Mouse (Mus musculus) erythroid progenitor cell, adult 5-6 weeks (primary cell): ENCODE results near the gene Fbxw21. TPM values are rescaled to one million over a fixed set of nuclear protein-coding genes. Genes with fewer than 3 reads are reported as not detected.

Source experiments
- ATAC-seq: replicated peaks from 2 replicates; pipeline ENCODE4 v1.8.0; 2016; ENCODE audit warnings: moderate number of reproducible peaks, mild to moderate bottlenecking, moderate TSS enrichment, inconsistent platforms; ENCODE audit not compliant: poor library complexity, low FRiP score, severe bottlenecking
- total RNA-seq, 2 experiments: library from RNA; stranded (forward) in 1 of 2; stranded (reverse) in 1 of 2; fragments of 150-400 nt in 1 of 2; fragments of 186-747, 209-891 nt in 1 of 2; gene quantifications; 2 replicates each; pipeline versions ENCODE4 v1.2.3 to v1.2.4; 2015 to 2017; ENCODE audit warnings: low replicate concordance in 2 of 2

Gene Fbxw21
- total RNA-seq, 2 experiments from 2014 or later: not detected

GRCm38 (mm10) chr9:109114276-109114675, 47.6 kb downstream of the Fbxw21 start:
- ATAC-seq: no peak

- no peak for ATAC-seq
Measured at GRCm38 (mm10) chr9:109113331-109113730, 48.5 kb downstream of the Fbxw21 start.

- no peak for ATAC-seq
Measured at GRCm38 (mm10) chr9:109111591-109111990, 50.2 kb downstream of the Fbxw21 start.

GRCm38 (mm10) chr9:109111101-109111500, 50.7 kb downstream of the Fbxw21 start:
- no peak for ATAC-seq

GRCm38 (mm10) chr9:109110240-109110639, 51.6 kb downstream of the Fbxw21 start:
- no peak for ATAC-seq

GRCm38 (mm10) chr9:109107341-109107740, 54.5 kb downstream of the Fbxw21 start:
- no peak for ATAC-seq

GRCm38 (mm10) chr9:109105648-109106047, 56.2 kb downstream of the Fbxw21 start:
- ATAC-seq: no peak

GRCm38 (mm10) chr9:109105011-109105410, 56.8 kb downstream of the Fbxw21 start:
- ATAC-seq: no peak

GRCm38 (mm10) chr9:109104083-109104482, 57.8 kb downstream of the Fbxw21 start:
- ATAC-seq: no peak

GRCm38 (mm10) chr9:109103250-109103649, 58.6 kb downstream of the Fbxw21 start:
- ATAC-seq: no peak

- no peak for ATAC-seq
Measured at GRCm38 (mm10) chr9:109102541-109102940, 59.3 kb downstream of the Fbxw21 start.

- ATAC-seq: no peak
Measured at GRCm38 (mm10) chr9:109101933-109102445, 59.9 kb downstream of the Fbxw21 start.

GRCm38 (mm10) chr9:109100307-109100928, 61.4 kb downstream of the Fbxw21 start:
- no peak for ATAC-seq

- no peak for ATAC-seq
Measured at GRCm38 (mm10) chr9:109098969-109099368, 62.9 kb downstream of the Fbxw21 start.

- ATAC-seq: no peak
Measured at GRCm38 (mm10) chr9:109098366-109098765, 63.5 kb downstream of the Fbxw21 start.

GRCm38 (mm10) chr9:109097831-109098230, 64.0 kb downstream of the Fbxw21 start:
- ATAC-seq: no peak

GRCm38 (mm10) chr9:109097291-109097690, 64.5 kb downstream of the Fbxw21 start:
- no peak for ATAC-seq

- ATAC-seq: no peak
Measured at GRCm38 (mm10) chr9:109096856-109097255, 65.0 kb downstream of the Fbxw21 start.

GRCm38 (mm10) chr9:109096251-109096661, 65.6 kb downstream of the Fbxw21 start:
- ATAC-seq: no peak

GRCm38 (mm10) chr9:109095137-109095982, 66.5 kb downstream of the Fbxw21 start, which contains the start of gene Plxnb1:
Gene Plxnb1 (plus strand): TSS chr9:109095389.
- no peak for ATAC-seq

GRCm38 (mm10) chr9:109094553-109095136, 67.2 kb downstream of the Fbxw21 start:
- no peak for ATAC-seq
